Mouse (Mus musculus) bone marrow, adult 2 months (tissue): ENCODE measurements around the gene Cdc42bpb.

Experiments
- CTCF ChIP-seq: fragments of 200-500 bp; IDR thresholded peaks from 2 replicates; pipeline ENCODE4 v1.5.1; 2011; ENCODE audit warnings: low read length, control low read depth; ENCODE audit not compliant: control insufficient read depth, insufficient read depth
- POLR2A ChIP-seq: fragments of 200-500 bp; IDR thresholded peaks from 2 replicates; pipeline ENCODE4 v1.6.1; 2011; ENCODE audit warnings: low read depth, mild to moderate bottlenecking, control low read depth, low read length, borderline replicate concordance; ENCODE audit not compliant: control insufficient read depth

- TF ChIP-seq CTCF (no peak), POLR2A (no peak)
Observed at GRCm38 (mm10) chr12:111320549-111320948, 57.0 kb downstream of the Cdc42bpb start.
